Mouse (Mus musculus) cerebellum, adult 11 months (tissue): Measurements from ENCODE around the gene Ilf3.

Experiments used
- DNase-seq: peaks from one replicate; pipeline ENCODE4 v3.0.0; 2022

Gene Ilf3

DNA sequence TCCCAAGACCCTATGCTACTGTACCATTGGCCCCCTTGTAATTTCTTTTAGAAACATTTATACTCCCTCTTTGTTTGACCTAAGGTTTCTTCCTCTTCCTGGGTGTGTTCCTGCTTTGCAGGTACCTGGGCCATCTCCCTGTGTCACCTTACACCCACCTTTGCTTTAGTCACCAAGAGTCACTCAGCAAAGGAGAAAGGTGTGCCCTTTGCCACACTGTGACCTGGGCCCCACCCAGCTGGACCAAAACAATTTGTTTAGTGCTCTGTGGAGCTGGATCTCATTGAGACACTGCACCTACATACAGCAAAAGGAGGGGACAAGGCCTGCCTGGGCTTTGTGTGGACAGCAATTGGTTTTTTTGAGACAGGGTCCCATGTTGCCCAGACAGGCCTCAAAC, 72.7 kb downstream of the Ilf3 start:
- DNase-seq, result no peak

DNA sequence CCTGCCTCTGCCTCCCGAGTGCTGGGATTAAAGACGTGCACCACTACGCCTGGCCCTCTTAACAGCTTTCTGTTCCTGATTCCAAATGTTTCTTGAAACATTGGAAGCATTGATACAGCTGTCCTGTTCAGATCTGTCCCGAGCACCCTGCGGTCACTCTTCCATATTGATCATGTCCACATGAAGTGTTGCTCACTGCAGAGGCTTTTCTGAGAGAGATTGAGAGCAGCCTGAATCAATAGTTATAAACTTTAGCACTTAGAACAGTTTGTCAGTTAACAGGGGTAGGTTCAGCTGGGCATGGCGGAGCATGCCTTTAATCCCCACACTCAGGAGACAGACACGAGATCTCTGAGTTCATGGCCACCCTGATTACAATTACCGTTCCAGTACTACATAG, 76.2 kb downstream of the Ilf3 start:
- DNase-seq, result no peak

DNA sequence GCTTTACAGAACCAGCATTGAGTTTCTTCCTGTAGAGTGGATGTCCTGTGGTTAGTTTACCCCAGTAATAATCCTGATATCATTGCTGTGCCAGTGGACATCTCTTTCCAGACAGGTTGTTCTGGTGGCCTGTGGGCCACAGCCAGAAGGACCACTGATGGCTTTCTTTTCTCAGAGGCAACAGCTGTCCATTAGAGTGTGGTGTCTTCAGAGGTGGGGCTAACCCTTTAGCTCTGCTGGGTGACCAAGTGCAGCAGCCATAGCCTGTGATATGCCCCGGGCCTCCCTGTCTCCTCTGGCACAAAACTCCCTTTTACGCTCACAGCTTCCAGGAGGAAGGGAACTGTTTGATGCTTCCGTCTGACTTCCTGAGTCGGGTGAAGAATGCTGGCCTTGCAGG, 76.9 kb downstream of the Ilf3 start:
- DNase-seq, result no peak

DNA sequence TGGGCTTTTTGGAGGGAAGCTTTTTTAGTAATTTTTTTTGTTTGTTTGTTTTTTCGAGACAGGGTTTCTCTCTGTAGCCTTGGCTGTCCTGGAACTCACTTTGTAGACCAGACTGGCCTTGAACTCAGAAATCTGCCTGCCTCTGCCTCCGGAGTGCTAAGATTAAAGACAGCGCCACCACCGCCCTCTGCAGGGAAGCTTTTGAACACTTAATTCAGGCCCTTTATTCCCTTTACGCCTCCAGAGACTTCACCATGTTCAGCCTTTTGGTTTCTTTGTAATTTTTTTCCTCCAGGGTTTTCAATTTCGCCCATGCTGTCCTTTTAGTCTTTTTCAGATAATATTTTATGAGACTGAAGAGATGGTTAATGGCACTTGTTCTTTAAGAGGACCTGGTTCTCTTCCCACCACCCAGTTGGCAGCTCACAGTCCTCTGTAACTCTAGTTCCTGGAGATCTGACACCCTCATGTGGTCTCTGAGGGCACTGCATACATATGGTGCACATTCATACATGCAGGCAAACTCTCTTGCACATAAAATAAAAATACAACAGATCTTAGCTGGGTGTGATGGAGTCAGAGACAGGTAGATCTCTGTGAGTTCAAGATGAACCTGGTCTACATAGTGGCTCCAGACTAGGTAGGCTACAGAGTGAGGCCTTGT, 77.5 kb downstream of the Ilf3 start:
- no peak for DNase-seq

DNA sequence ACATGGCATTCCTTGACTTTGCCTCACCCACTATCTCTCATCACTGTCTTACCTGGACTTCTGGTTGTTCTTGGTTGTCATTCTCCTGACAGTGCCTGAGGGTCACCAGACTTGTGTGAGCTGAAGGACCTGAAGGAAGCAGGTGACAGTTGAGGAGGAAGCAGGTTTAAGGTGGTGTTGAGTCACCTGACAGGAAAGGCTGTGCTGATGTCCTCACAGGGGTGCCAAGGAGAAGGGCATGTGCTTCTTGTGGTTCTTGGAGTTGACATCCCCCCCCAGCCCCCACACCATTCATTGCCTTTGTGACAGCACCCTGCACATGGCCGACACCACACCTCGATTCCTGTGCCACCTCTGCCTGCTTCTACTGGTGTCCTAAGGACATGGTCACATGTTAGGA, 80.1 kb downstream of the Ilf3 start:
- no peak for DNase-seq

DNA sequence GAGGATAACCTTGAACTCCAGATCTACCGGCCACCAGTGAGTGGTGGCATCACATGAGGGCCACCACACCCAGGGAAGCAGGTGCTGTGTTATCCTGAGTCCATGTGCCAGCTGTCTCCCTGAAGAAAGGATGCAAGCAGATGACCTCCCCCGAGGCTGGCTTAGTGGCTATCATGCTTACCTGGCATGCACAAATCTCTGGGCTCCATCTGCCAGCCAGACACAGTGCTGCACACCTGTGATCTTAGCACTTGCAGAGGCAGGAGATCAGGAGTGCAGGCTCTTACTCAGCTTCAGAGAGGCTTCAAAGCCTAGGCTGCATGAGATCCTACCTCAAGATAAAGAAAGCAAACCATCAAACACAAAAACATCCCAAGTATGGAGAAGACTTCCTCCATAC, 82.0 kb downstream of the Ilf3 start:
- DNase-seq, result no peak

DNA sequence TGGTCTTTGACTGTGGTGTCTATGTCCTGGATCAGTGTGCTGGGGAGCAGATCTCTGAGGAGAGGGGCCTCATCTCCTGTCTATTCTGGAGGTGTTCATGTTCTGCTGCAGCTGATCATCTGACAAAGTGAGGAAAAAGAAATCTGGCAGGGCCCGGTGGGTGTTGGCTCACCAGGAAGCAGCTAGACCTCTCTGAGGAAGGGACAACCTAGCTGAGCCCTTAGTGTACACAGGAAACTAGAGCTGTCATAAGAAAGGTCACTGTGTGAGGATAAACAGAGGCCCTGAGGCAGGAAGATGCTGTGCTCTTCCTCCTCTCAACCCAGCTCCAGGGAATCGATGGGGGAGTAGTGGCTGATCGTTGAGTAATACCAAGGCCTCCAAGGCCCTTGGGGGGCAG, 82.6 kb downstream of the Ilf3 start:
- no peak for DNase-seq

DNA sequence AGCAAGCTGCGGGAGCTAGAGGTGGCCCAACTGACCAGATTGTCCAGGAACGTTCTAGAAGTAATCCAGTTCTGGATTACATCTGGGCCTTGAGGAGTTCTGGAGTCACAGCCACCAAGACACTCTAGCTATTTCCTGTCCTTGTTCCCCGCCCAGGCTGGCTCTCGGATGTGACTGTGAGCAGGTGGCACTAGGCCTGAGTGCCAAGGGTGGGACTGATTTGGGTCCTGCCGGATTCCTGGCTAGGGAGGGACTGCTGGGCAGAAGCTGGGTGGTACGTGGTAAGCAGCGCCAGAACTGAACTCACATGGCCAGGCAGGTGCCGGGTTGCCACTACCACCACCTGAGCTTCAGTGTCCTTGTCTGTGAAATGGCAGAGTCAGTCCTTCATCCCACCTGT, 83.7 kb downstream of the Ilf3 start:
- no peak for DNase-seq

DNA sequence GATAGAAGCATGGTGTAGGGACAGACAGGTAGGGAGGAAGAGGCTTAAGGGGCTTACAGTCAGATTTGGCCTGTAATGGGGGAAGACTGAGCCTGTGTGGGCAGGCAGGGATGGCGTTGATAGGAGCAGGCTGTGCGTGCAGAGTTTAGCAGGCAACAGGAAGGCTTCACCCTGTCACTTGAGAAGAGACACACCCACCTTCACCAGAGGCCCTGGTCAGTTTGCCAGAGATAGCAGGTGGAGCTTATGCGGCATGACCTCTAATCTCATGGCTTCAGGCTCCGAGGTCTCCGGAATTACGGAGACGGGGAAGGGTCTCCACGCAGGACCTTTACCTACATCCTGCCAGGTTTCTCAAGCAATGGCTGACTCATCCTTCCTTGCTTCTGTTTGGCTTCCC, 84.2 kb downstream of the Ilf3 start:
- DNase-seq, result no peak

DNA sequence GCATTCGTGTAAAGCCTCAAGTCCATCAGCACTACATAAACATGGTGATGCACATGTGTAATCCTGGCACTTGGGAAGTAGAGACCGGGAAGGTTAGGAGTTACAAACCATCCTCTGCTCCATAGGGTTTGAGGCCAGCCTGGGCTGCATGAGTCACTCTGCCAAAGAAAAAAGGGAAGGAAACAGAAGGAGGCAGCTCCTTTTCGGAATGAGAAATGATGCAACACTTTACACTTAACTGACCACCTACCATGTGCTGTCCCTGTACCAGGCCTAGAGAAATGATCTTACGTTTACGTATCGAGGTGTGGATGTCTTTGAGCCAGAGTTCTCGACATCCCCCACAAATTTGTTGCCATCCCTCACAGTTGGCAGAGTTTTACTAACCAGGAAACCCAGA, 85.3 kb downstream of the Ilf3 start:
- no peak for DNase-seq

DNA sequence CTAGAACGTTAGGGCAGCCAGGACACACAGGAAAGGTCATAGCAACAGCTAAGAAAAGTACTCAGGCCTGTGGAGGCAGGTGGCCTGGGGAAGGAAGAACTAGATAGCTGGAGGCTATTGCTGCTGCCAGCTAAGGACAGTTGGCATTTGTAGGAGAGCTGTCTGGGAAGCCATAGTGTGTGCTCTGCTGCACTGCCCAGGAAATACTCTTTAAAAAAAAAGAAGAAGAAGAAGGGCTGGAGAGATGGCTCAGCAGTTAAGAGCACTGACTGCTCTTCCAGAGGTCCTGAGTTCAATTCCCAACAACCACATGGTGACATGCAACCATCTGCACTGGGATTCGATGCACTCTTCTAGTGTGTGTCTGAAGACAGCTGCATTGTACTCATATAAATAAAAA, 85.8 kb downstream of the Ilf3 start:
- DNase-seq, result no peak

DNA sequence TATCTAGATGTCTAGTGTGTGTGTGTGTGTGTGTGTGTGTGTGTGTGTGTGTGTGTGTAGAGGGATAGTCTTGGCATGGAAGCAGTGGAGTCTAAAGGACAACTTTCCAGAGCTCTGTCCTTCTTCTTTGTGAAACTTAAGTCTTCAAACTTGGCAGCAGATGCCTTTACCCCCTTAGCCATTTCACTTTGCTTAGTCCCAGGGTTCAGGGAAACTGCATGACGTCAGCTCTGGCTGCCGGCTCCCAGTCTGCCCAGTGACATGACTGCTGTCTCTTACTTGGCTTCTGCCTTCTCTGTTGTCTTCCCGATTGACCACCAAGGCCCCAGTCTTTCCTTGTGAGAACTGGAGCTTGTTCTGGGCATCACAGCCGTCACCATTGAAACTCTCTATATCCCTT, 86.9 kb downstream of the Ilf3 start:
- no peak for DNase-seq
